ENCODE assay signal across 8 mouse cellular contexts in the genomic region with DNA sequence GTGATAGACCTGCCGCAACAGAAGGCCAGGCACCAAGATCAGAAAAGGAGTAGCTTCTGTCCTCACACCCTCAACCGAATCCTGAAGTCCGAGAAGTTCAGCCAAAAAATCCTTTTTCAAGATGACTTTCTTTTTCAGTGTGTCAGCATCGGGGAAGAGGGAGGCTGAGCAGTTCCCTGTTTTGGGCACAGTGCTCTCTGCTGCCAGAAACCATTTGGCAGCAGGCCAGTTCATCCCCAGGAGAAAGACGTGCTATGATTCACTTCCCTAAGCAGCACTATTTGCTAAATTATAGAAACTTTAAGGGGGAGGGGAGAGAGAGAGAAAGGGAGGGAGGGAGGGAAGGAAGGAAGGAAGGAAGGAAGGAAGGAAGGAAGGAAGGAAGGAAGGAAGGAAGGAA. TPM values are rescaled to one million over a fixed set of nuclear protein-coding genes. Genes with fewer than 3 reads are reported as not detected.
DNase-seq lines count a peak whose midpoint lies in the region; ATAC-seq and TF ChIP-seq lines count a peak whose summit lies in the region.

No protein-coding gene starts in this region.

- peaks cover 27% of the 10 kb centered on the region for H3K4me1 ChIP-seq in neural tube, embryonic 13.5 days (replicated peaks)
- no peaks in the 10 kb centered on the region for H3K4me1 ChIP-seq in thymus, adult 2 months (replicated peaks; ENCODE audit: control insufficient read depth, insufficient read depth, low read length)

- no peak for TF ChIP-seq CTCF in brain, embryonic 14.5 days (IDR thresholded peaks at IDR 0.05; ENCODE audit: borderline replicate concordance, extremely low read depth, insufficient read depth, insufficient read length)
- no peak for TF ChIP-seq CTCF in thymus, adult 2 months (IDR thresholded peaks at IDR 0.05; ENCODE audit: borderline replicate concordance, control insufficient read depth, extremely low read depth, insufficient read depth, low read length, poor library complexity)

- H3K36me3 ChIP-seq in neural tube, embryonic 13.5 days = no peaks in the 10 kb centered on the region
- H3K36me3 ChIP-seq in thymus, adult 2 months (ENCODE audit: control insufficient read depth, insufficient read depth, low read length) = no peaks in the 10 kb centered on the region

- no peaks in the 10 kb centered on the region for H3K9me3 ChIP-seq in neural tube, embryonic 13.5 days

- ATAC-seq in neural tube, embryonic 13.5 days (ENCODE audit: low read depth) = 0 out of 2 replicates have a peak, but pooled peaks have one; percentile 59

- no peak overlapping the region for H3K9ac ChIP-seq in neural tube, embryonic 13.5 days

- TF ChIP-seq POLR2A in brain, embryonic 14.5 days (IDR thresholded peaks at IDR 0.05; ENCODE audit: borderline replicate concordance, extremely low read depth, insufficient read depth, insufficient read length, poor library complexity, severe bottlenecking) = no peak
- no peak for TF ChIP-seq POLR2A in thymus, adult 2 months (IDR thresholded peaks at IDR 0.05; ENCODE audit: control insufficient read depth, extremely low read depth, insufficient read depth, low read length, poor library complexity)

- peaks cover 24% of the 10 kb centered on the region for H3K27me3 ChIP-seq in neural tube, embryonic 13.5 days
- H3K27me3 ChIP-seq in thymus, adult 2 months (ENCODE audit: control insufficient read depth, insufficient read depth, low read length) = no peaks in the 10 kb centered on the region

- DNase-seq in neural tube, embryonic 10.5 days (ENCODE audit: extremely low spot score, low spot score) = no peak
- peak; percentile 82 for DNase-seq in brain, embryonic 14.5 days (ENCODE audit: low read depth)
- DNase-seq in heart, adult 8-10 months (ENCODE audit: low spot score) = peak; percentile 63
- DNase-seq in kidney, postnatal 25 days = peak; percentile 82 to 83
- DNase-seq in lung, postnatal 25 days (ENCODE audit: low spot score) = peak; percentile 37
- no peak for DNase-seq in thymus, adult 2 months
- no peak for DNase-seq in retina, embryonic 14.5 days (ENCODE audit: low spot score)

- no peak overlapping the region for H3K4me2 ChIP-seq in neural tube, embryonic 13.5 days

- H3K4me3 ChIP-seq in neural tube, embryonic 13.5 days = no peak overlapping the region
- no peak overlapping the region for H3K4me3 ChIP-seq in thymus, adult 2 months (ENCODE audit: control insufficient read depth, insufficient read depth, low read length)

- WGBS in neural tube, embryonic 13.5 days = 55% methylated on average over 5 of the region's 5 CpGs
- WGBS in thymus, adult 2 months = 33% methylated on average over 5 of the region's 5 CpGs

- H3K27ac ChIP-seq in neural tube, embryonic 13.5 days (replicated peaks) = no peak overlapping the region
- no peak overlapping the region for H3K27ac ChIP-seq in thymus, adult 2 months (ENCODE audit: control insufficient read depth, insufficient read depth, low read length)

RNA-seq across cellular contexts. Expression of gene Hacd2, which starts 26.1 kb away (rescaled TPM):
- polyA plus RNA-seq in neural tube, embryonic 13.5 days (2015; fragmentation: Nextera tagmentation; extraction: Ambion mirVana) = 39.5 and 50.2 TPM in 2 replicates
- polyA plus RNA-seq in brain, embryonic 14.5 days (2012; rRNA removed) = 18.0 and 18.4 TPM in 2 replicates
- total RNA-seq in heart, adult 8-10 months (2022) = 1 to 10 TPM; 5.2 to 9.7 (median 8.3) TPM
- polyA plus RNA-seq in thymus, adult 2 months (2012; rRNA removed) = 14.1 and 15.4 TPM in 2 replicates

Comparison
In these comparisons a context has a peak if more than half of its experiments do, and no peak if none do; other contexts are left out.
1. DNase-seq: peak in brain, embryonic 14.5 days (single experiment), heart, adult 8-10 months (single experiment), kidney, postnatal 25 days (2 of 2) and lung, postnatal 25 days (single experiment); none in neural tube, embryonic 10.5 days (single experiment), thymus, adult 2 months (single experiment) and retina, embryonic 14.5 days (single experiment).